Mouse (Mus musculus) ES-E14 (cell line): ENCODE measurements around the gene Aimp2. TPM values are rescaled to one million over a fixed set of nuclear protein-coding genes. Genes with fewer than 3 reads are reported as not detected.

ENCODE experiments used
- DNase-seq: peaks from one replicate; pipeline ENCODE4 v3.0.0-alpha.2; 2013; ENCODE audit warnings: low read depth, low spot score
- H3K27ac ChIP-seq: 2 replicates; pipeline ENCODE4 v1.5.1; 2012; ENCODE audit warnings: low read depth, mild to moderate bottlenecking, low read length, moderate library complexity, mixed read lengths; ENCODE audit not compliant: poor library complexity, insufficient read depth, severe bottlenecking
- H3K36me3 ChIP-seq: 2 replicates; pipeline ENCODE4 v1.6.1; 2012; ENCODE audit warnings: mild to moderate bottlenecking, low read length, moderate library complexity, mixed read lengths; ENCODE audit not compliant: control insufficient read depth, poor library complexity, insufficient read depth, severe bottlenecking
- H3K4me1 ChIP-seq, 2 experiments: fragments of 150-350 bp in 1 of 2; sonication (generic) in 1 of 2; 2 replicates each; pipeline ENCODE4 v1.6.1; 2012; ENCODE audit warnings: low read length in 2 of 2, mild to moderate bottlenecking in 1 of 2, mixed read lengths in 1 of 2; ENCODE audit not compliant: control insufficient read depth in 2 of 2, insufficient read depth in 2 of 2, poor library complexity in 1 of 2
- H3K4me3 ChIP-seq, 2 experiments: fragments of 150-350 bp in 1 of 2; sonication (generic) in 1 of 2; 2 replicates each; pipeline ENCODE4 v1.5.1; 2012; ENCODE audit warnings: low read length in 2 of 2, low read depth in 1 of 2, mild to moderate bottlenecking in 1 of 2, mixed read lengths in 1 of 2; ENCODE audit not compliant: insufficient read depth in 1 of 2, poor library complexity in 1 of 2, severe bottlenecking in 1 of 2
- H3K9ac ChIP-seq: 2 replicates; pipeline ENCODE4 v1.6.1; 2012; ENCODE audit warnings: low read depth, mild to moderate bottlenecking, low read length, mixed read lengths; ENCODE audit not compliant: poor library complexity, insufficient read depth, severe bottlenecking
- H3K9me3 ChIP-seq: fragments of 150-350 bp; sonication (generic); 2 replicates; pipeline ENCODE4 v1.6.1; 2012; ENCODE audit warnings: low read depth, mild to moderate bottlenecking, low read length; ENCODE audit not compliant: control insufficient read depth, insufficient read depth
- CHD2 ChIP-seq: IDR thresholded peaks from 2 replicates; pipeline ENCODE4 v1.6.1; 2014; ENCODE audit warnings: mild to moderate bottlenecking, low read depth, low read length, inconsistent platforms
- HCFC1 ChIP-seq: IDR thresholded peaks from 2 replicates; pipeline ENCODE4 v1.6.1; 2012; ENCODE audit warnings: low read length, inconsistent platforms, borderline replicate concordance; ENCODE audit not compliant: insufficient read depth
- MAFK ChIP-seq: IDR thresholded peaks from 2 replicates; pipeline ENCODE4 v1.6.1; 2014; ENCODE audit warnings: mild to moderate bottlenecking, low read depth, low read length, inconsistent platforms; ENCODE audit not compliant: insufficient read depth
- ZC3H11A ChIP-seq: IDR thresholded peaks from 2 replicates; pipeline ENCODE4 v1.6.1; 2012; ENCODE audit warnings: low read depth, mild to moderate bottlenecking, inconsistent platforms, low read length, borderline replicate concordance
- ZNF384 ChIP-seq: IDR thresholded peaks from 2 replicates; pipeline ENCODE4 v1.6.1; 2012; ENCODE audit warnings: low read depth, low read length, inconsistent platforms
- in situ Hi-C, 2 experiments: fragments of 600-800 bp; cut with MboI; formaldehyde crosslinking; loops; one replicate each; pipeline ENCODE4 v1.15.1; 2025; ENCODE audit warnings: low sequenced_read_pairs in 2 of 2, inconsistent platforms in 1 of 2; ENCODE audit not compliant: unreplicated experiment in 2 of 2
- total RNA-seq: library from RNA; depleted of rRNA; stranded (reverse); fragments of 300-350 nt; gene quantifications from 2 replicates; pipeline ENCODE4 v1.2.3, GENCODE M21; 2012

Aimp2 gene
- total RNA-seq, 1 experiment: 100 TPM

- TF ChIP-seq ZC3H11A (no peak), HCFC1 (no peak), CHD2 (no peak), ZNF384 (no peak), MAFK (no peak)
- Histone ChIP-seq H3K9me3 (no peaks in the 10 kb centered on the region), H3K9ac (no peak overlapping the region), H3K27ac (no peak overlapping the region), H3K4me3 (no peak overlapping the region), H3K4me1 (peaks cover 0 to 3% of the 10 kb centered on the region in 2 experiments; a peak in 1 of 4 replicates), H3K36me3 (peaks cover 35% of the 10 kb centered on the region)
- in situ Hi-C loops: no loop called here
- no peak for DNase-seq
Measured at GRCm38 (mm10) chr5:143929291-143929690, 19.6 kb upstream of the Aimp2 start.

GRCm38 (mm10) chr5:143927875-143928274 lies 18.2 kb upstream of the Aimp2 start, which contains the start of gene Gm42421:
Gene Gm42421, plus strand, starts transcription at chr5:143928175.
- Histone ChIP-seq H3K4me1 (no peaks in the 10 kb centered on the region), H3K9me3 (no peaks in the 10 kb centered on the region), H3K4me3 (no peak within 1 kb of the TSS), H3K27ac (no peak within 1 kb of the TSS), H3K36me3 (peaks cover 39% of the 10 kb centered on the region), H3K9ac (no peak within 1 kb of the TSS)
- in situ Hi-C loops: no loop called here
- TF ChIP-seq ZNF384 (no peak), CHD2 (no peak), MAFK (no peak), HCFC1 (no peak), ZC3H11A (no peak)
- DNase-seq: no peak

GRCm38 (mm10) chr5:143924781-143925452 lies 15.3 kb upstream of the Aimp2 start:
- in situ Hi-C loops: no loop called here
- DNase-seq: no peak
- H3K4me1 ChIP-seq: no peaks in the 10 kb centered on the region
- no peak overlapping the region for H3K4me3 ChIP-seq
- H3K9me3 ChIP-seq: no peaks in the 10 kb centered on the region
- H3K27ac ChIP-seq: no peak overlapping the region
- no peak overlapping the region for H3K9ac ChIP-seq
- H3K36me3 ChIP-seq: peaks cover 40% of the 10 kb centered on the region
- TF ChIP-seq CHD2 (no peak), MAFK (no peak), ZC3H11A (no peak), HCFC1 (no peak), ZNF384 (no peak)

- Histone ChIP-seq H3K4me1 (no peaks in the 10 kb centered on the region), H3K4me3 (no peak overlapping the region), H3K36me3 (peaks cover 30% of the 10 kb centered on the region), H3K27ac (no peak overlapping the region), H3K9ac (no peak overlapping the region), H3K9me3 (no peaks in the 10 kb centered on the region)
- TF ChIP-seq HCFC1 (no peak), ZC3H11A (no peak)
- in situ Hi-C loops: no loop called here
- DNase-seq: no peak
Measured at GRCm38 (mm10) chr5:143918120-143918519, 8.5 kb upstream of the Aimp2 start.

- peak; percentile 30 for DNase-seq
- peaks cover 27% of the 10 kb centered on the region for H3K36me3 ChIP-seq
- in situ Hi-C loops: no loop called here
- H3K4me1 ChIP-seq: no peaks in the 10 kb centered on the region
- H3K9me3 ChIP-seq: no peaks in the 10 kb centered on the region
- no peak overlapping the region for H3K4me3 ChIP-seq
- no peak overlapping the region for H3K9ac ChIP-seq
- H3K27ac ChIP-seq: no peak overlapping the region
- no peak for TF ChIP-seq CHD2
Measured at GRCm38 (mm10) chr5:143917418-143917817, 7.8 kb upstream of the Aimp2 start.
